Mouse (Mus musculus) testis, adult 2 months (tissue): Measurements from ENCODE around the gene Slc13a3.

Source experiments
- CTCF ChIP-seq: fragments of 200-500 bp; IDR thresholded peaks from 2 replicates; pipeline ENCODE4 v1.5.1; 2012; ENCODE audit warnings: low read depth, mild to moderate bottlenecking, inconsistent platforms, low read length, moderate library complexity; ENCODE audit not compliant: control insufficient read depth, insufficient read depth, insufficient replicate concordance
- POLR2A ChIP-seq: fragments of 200-500 bp; IDR thresholded peaks from 2 replicates; pipeline ENCODE4 v1.6.1; 2012; ENCODE audit warnings: low read depth, mild to moderate bottlenecking, inconsistent platforms, low read length, moderate library complexity; ENCODE audit not compliant: control insufficient read depth

- TF ChIP-seq CTCF (no peak), POLR2A (no peak)
Observed at GRCm38 (mm10) chr2:165367047-165367520, 105.9 kb downstream of the Slc13a3 start.
